Mouse (Mus musculus) c-Kit-positive CD71-positive TER-119-negative erythroid progenitor cells, embryonic 14.5 days (primary cell): ENCODE results near the gene Ascc1.
A peak's percentile ranks its signal among the peaks of the same experiment; 100 is the strongest.
"Not testable (repeated sequence)": the region's sequence is repeated elsewhere in the genome, so short reads cannot be mapped to it uniquely, and the experiment has no call there.

Experiments
- DNase-seq: peaks from one replicate; pipeline ENCODE4 v3.0.0-alpha.2; 2013; ENCODE audit warnings: low read depth

Ascc1 gene

GRCm38 (mm10) chr10:60116997-60117396, 114.4 kb downstream of the Ascc1 start:
- DNase-seq = no peak

- DNase-seq = no peak
These were observed 115.9 kb downstream of the Ascc1 start for GRCm38 (mm10) chr10:60118464-60118863.

- no peak for DNase-seq
These were observed 118.0 kb downstream of the Ascc1 start for GRCm38 (mm10) chr10:60120630-60121029.

- no peak for DNase-seq
These were observed 121.5 kb downstream of the Ascc1 start for GRCm38 (mm10) chr10:60124078-60124477.

- DNase-seq = no peak
These were observed 123.1 kb downstream of the Ascc1 start for GRCm38 (mm10) chr10:60125529-60126327.

GRCm38 (mm10) chr10:60128287-60128686, 125.7 kb downstream of the Ascc1 start:
- DNase-seq = no peak

- no peak for DNase-seq
These were observed 127.9 kb downstream of the Ascc1 start for GRCm38 (mm10) chr10:60130504-60130903.

- no peak for DNase-seq
These were observed 130.9 kb downstream of the Ascc1 start for GRCm38 (mm10) chr10:60133501-60133900.

- no peak for DNase-seq
These were observed 131.6 kb downstream of the Ascc1 start for GRCm38 (mm10) chr10:60134201-60134600.

- not testable (repeated sequence) for DNase-seq
These were observed 133.4 kb downstream of the Ascc1 start for GRCm38 (mm10) chr10:60136010-60136409.

- DNase-seq = no peak
These were observed 134.3 kb downstream of the Ascc1 start for GRCm38 (mm10) chr10:60136935-60137334.

- DNase-seq = no peak
These were observed 136.1 kb downstream of the Ascc1 start for GRCm38 (mm10) chr10:60138680-60139079.

GRCm38 (mm10) chr10:60140751-60141150, 138.1 kb downstream of the Ascc1 start:
- DNase-seq = no peak

GRCm38 (mm10) chr10:60141656-60142160, 139.1 kb downstream of the Ascc1 start:
- no peak for DNase-seq

GRCm38 (mm10) chr10:60147510-60148047, 145.0 kb downstream of the Ascc1 start:
- DNase-seq = not testable (repeated sequence)

GRCm38 (mm10) chr10:60148087-60148486, 145.5 kb downstream of the Ascc1 start:
- peak; percentile 67 for DNase-seq
